Mouse (Mus musculus) gastrocnemius, postnatal 25 days (tissue): Measurements from ENCODE around the gene Cgref1. TPM values are rescaled to one million over a fixed set of nuclear protein-coding genes. Genes with fewer than 3 reads are reported as not detected.

Source experiments
- DNase-seq: peaks from one replicate; pipeline ENCODE4 v3.0.0; 2022
- total RNA-seq, 2 experiments: library from RNA; stranded (reverse); gene quantifications; 1 replicate in 1 of 2; 2 replicates in 1 of 2; pipeline ENCODE4 v1.2.3; 2021

Gene Cgref1
- total RNA-seq, 2 experiments from 2014 or later, result 3.4 to 4.3 TPM

DNA sequence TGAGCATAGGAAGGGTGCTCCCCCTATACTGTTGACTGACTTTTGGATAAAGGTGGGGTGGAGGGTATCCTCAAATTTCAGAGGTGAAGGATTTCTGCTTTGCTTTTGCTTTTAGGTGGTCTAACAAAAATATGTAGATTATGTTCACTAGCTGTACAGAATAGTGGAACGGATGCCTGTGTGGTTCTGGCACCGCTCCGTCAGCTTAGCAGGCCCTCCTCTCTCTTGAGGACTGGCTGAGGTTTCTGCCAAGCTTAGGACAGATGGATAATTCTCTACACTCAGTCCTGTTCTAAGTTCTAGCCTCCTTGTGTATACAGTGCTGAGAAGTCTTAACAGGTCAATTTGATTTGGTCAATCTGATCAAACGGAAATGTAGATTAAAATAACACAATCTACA lies 5.1 kb upstream of the Cgref1 start:
- no peak for DNase-seq

DNA sequence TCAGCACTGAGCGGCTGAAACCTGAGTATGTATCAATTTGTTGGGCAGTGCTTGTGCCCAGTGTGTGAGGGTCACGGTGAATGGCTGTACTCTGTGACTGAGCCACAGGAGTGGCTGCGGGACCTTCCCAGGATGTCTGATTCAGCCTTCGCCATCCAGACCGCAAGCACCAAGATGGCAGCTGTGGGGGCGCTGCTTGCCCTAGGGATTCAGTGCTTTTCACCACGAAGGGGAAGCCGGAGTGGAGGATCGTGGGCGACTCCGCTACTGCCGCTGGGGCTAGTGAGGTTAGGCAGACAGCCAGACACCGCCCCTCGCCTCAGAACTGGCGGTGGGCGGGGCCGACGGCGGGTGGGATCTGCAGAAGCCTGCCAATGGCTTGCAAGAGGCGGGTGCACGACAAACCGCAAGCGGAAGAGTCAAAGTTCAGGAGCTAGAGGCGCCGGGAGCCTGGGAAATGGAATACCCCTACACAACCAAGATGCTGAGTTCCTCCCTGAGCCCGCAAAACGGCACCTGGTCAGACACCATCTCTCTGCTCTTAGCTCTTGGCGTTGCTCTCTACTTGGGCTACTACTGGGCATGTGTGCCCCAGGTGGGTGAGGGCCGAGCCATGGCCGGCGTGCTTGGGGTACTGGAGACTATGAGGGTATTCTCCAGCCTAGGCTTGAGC lies 4.4 kb upstream of the Cgref1 start:
- DNase-seq, result peak; percentile 92

DNA sequence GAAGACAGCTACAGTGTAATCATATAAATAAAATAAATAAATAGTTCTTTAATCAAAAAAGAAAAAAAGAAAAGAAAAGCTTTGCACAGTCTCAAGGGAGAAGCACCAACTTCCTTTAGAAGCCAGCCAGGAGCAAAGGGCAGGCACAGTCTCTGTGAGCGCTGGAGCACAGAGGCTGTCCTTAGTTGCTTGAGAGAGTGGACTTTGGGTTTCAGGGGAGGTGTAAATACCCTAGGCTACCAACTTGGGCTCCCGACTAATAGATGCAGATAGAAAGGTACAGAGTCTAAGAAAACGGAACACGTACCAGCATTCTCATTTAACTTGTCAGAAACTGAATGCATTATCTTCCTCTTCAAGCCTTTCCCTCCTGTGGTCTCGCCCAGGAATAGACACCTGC lies 3.2 kb upstream of the Cgref1 start:
- no peak for DNase-seq

DNA sequence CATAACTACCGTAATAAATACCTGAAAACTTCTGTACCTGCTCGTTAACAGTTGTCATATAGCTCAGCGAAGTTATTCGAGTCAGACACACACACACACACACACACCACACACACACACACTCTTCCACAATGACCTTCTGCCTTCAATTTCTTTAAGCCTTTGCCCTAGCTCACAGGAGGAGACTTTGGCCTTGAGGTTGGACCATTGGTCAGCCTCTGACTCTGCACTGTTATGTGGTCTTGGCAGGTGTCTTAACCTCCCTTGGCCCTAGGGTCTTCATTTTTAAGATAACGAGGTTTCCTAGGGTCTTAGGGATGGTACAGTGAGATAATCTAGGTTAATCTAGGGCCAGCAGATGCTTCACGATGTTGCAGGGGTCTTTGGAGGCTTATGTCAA lies 1.0 kb downstream of the Cgref1 start:
- DNase-seq, result no peak

DNA sequence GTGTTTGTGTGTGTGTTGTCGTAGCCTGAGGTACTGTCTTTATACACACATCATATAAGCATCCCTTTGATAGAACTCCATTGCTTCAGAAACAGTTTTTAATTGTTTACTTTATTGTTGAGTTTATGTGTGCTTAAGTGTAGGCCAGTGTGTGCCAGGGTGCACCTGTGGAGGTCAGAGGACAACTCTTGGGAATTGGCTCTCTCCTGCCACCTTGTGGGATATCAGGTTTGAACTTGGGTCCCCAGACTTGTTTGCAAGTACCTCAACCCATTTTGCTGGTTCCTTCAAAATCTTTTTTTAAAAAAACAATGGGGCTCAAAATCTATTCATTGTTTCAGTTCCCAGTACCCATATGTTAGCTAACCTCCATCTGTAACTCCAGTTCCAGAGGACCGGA lies 2.4 kb downstream of the Cgref1 start:
- DNase-seq, result no peak

DNA sequence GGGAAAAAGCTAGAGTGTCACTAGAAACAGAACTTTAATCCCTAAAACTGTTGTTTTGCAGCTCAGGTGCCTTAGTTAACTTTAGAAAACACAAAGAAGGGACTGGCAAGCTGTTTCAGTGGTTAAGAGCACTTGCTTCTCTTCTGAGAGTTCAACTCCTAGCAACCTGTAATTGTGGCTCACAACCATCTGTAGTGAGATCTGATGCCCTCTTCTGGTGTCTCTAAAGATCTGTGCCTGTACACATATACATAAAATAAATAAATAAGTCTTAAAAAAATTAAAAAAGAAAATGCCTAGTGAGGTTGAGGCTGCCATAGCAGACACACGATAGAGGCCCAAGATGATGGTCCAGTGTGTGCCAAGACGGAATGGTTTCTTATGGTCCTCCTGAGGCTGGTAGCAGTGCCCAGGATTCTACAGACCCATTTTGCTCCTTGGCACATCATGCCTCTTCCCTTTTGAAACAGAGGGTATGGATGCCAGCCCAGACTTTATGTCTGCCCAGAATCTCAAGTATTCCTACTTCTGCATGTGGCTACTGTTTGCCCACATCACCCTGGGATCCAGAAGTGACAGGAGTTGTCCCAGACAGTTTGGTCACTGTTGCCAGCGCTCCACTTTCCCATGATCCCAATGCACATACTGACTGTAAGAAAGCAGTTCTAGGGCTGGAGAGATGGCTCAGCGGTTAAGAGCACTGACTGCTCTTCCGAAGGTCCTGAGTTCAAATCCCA lies 10.5 kb downstream of the Cgref1 start:
- DNase-seq, result no peak

DNA sequence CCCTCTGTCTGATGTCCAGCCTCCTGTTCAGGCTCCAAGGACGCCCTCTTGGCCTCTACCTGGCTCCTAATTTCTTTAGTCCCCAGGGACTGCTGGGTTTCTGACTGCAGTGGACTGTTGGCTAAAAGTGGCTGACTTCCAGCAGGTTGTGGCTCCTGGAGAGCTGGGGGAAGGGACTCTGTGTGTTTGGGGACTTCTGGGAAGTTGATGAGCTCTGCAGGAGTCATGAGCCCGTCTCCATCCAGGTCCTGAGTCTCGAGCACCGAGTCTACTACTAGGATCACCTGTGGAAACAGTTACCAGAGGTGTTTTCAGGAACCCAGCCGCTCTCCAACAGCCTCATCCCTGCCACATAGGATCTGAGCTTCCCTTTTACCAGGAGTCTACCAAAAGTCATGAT lies 11.7 kb downstream of the Cgref1 start:
- no peak for DNase-seq

DNA sequence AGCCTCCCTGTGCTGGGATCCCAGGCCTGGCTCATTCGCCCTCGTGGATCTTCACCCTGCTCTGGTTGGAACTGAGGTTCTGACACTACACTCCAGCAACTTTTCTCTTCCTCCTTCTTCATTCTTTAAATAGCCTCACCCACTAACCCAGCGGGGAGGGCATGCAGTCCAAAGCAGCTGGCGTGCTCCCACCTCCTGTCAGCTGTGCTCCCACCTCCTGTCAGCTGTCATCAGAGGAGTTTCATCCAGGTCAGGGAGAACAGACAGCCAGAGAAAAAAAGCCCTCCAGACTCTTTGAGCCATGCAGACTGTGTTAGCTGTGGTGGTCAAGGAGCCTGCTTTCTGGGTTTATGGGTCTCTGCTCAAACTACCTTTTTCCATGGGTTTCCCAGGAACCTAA lies 14.0 kb downstream of the Cgref1 start:
- DNase-seq, result no peak

DNA sequence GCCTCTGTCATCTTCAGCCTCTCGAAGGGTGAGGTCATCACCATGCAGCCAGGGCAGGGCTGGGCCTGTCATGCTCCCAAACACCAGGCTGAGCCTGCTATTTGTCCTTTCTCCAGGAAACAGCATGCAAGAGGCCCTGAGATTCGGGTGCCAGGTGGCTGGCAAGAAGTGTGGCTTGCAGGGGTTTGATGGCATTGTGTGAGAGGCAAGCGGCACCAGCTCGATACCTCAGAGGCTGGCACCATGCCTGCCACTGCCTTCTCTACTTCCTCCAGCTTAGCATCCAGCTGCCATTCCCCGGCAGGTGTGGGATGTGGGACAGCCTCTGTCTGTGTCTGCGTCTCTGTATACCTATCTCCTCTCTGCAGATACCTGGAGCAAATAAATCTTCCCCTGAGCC lies 14.5 kb downstream of the Cgref1 start:
- no peak for DNase-seq

DNA sequence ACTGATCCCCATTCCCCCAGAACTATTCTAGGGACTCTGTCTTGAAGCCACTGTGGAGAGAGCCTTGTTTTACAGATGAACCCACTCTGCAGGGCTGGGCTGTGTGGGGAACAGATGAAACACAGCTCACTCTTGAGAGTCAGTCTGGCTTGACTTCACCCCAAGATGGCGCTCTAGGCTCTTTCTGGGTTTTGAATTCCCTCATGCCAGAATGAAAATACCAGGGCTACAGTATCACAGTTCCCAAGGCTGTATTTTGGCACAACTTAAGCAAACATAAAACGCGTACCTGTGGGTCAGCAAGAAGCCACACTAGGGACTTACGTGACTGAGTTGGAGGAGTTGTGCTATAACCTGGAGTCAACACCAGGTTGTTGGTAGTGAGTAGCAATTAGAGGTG lies 15.3 kb downstream of the Cgref1 start:
- DNase-seq, result peak; percentile 56

DNA sequence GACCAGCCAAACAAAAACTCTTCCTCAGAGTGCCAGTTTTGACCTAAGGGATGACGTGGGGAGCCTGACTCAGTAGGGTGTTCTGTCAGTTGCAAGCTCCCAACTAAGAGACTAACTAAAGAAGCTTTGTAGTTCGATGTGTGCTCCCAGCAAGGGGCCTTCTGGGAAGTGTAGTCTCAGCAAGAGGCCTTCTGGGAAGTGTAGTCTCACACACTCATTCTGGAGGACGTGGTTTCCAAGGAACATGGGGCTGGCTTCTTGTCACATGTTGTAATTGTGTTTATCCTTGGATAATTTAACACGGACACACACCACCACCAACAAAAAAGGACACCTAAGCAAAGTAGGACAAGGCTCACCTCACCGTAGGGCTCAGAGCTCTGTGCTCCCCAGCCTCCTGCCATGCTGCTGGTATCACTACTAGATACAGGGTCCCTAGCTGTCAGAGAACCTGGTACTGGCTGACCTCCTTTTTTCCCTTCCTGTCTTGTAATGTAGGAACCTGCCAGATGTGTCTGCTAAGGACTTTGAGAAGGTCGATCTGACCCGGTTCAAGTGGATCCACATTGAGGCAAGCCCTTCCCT lies 17.4 kb downstream of the Cgref1 start:
- no peak for DNase-seq

DNA sequence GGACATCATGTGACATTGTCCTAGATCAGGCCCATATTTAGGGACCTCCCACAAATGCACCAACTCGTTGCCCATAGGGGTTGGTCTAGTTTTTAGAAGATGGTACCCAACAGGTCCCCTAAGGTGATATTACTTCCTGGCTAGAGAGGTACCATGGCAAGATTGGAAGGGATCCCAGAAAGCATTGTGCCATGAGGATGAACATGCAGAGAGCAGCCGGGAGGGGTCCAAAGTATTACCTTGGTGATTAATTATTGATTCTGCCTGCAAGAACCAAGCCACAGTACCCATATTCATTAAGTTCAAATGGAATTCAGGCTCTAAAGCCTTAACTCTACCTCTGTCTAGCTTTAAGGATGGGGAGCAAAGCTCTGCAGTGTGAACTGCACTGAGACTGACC lies 19.3 kb downstream of the Cgref1 start:
- DNase-seq, result no peak

DNA sequence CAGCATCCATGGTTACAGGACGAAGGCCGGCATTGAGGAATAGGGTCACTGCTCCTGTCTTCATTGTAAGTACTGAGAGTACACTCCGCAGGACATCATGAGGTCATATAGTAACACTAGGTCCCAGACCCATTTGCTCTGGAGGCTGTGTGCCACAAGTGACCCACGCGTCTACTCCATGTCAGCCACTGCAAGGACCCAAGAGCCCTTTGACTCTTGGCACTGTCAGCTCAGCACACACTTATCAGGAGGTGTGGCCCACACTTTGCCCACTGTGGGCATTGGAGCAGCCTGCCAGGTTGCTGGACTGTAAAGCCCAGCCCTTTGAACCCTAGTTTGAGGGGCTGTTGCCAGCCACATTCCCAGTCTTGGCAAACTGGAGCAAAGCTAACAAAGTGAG lies 20.2 kb downstream of the Cgref1 start:
- no peak for DNase-seq

DNA sequence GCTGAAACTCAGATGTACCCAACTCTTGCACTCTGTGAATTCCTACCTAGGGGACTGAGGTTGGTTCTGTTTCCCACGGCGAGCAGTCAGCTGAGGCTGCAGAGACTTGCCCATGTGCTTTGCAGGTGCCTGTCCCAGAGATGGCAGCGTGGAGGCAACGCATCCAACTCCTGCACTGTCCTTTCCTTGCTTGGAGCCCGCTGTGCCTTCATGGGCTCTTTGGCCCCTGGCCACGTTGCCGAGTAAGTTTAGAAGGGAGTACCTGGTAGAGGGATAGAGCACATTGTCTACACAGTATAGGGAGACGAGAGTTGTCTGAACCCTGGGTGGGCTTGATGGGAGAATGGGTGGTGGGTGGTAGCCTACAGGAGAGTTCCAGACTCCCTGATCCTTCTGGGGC lies 20.8 kb downstream of the Cgref1 start:
- no peak for DNase-seq

DNA sequence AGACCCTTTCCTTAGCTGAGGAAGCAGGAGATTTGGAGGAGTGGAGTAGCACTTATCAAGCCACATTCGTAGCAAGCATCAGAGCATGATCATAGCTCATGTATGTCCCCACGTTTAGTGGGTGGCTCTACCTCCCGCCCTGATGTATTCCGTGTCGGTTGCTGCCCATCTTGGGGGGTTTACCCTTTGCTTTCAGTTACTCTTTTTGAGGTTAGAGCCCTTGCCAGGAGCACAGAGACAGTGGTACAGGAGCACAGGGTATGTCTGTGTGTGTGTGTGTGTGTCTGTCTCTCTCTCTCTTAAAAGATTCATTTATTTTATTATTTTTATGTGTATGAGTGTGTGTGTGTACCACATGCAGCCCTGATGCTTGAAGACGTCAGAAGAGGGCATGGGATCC lies 22.3 kb downstream of the Cgref1 start:
- no peak for DNase-seq

DNA sequence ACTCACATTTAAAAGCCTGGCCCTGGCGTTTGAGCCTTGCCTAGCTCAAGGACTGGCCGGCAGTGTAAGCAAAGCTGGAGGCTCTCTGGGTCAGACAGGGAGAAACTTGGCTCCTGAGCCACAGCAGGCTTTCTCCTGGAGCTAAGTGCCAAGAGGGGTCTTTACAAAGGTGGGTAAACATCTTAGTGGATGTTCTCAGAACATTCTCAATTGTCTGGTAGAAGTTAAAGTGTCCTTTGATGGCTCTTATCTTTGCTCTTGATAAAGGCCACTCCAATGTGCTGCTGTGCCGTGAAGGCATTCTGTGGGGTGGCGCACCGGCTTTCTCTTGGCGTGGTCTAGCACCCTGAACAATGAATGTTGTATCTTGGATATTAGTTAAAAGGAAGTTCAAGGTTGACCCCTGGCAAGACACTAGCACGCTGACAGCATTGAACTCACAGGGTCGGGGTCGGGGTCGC lies 22.8 kb downstream of the Cgref1 start:
- no peak for DNase-seq

DNA sequence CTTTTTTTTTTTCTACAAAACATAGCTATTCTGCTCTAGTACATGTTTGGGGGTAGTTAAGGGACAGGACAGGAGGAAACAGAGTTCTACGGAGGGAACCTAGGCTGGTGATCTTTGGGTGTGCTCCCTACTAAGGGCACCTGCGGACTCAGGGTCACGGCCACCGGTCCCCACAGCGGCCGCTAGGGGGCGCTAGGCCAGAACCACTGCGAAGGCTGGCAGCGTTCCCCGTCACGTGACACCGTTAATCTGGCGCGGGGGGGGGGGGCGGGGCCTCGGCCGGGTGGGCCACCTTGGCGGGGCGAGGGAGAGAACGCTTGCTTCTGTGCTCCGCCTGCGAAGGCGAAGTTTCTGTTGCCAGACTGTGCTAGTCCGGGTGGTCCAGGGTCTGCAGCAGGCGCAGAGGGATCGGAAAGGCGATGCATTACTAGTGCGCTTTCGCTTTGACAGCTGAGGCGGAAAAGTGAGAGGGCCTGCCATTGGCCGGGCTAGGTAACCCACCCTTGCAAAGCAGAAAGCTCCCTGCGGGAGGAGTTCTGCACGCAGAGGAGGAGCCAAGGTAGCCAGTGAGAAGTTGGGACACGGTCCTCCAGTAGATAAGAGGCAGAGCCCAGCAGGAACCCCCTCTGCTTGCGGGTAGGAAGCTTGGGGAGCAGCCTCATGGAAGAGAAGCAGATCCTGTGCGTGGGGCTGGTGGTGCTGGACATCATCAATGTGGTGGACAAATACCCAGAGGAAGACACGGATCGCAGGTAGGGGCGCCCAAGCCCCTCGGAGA lies 23.9 kb downstream of the Cgref1 start, which contains the start of gene Khk:
Gene Khk (plus strand): TSS at position 176 of the 778 bp plus-strand sequence.
- DNase-seq, result peak; percentile 83

DNA sequence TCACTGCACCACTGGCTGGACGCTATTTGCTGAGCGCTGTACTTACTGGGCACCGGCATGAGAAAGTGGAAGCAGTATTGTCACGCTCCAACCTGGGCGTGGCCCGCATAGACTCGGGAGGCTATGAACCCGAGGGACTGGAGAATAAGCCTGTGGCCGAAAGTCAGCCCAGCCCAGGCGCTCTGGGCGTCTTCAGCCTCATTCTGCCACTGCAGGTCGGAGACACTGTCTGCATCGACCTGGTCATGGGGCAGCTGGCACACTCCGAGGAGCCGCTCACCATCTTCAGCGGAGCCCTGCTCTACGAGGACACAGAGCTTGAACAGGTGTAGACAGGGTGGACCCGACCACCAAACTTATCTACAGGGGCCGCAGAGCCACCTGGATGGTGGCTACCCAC lies 24.8 kb downstream of the Cgref1 start:
- no peak for DNase-seq

DNA sequence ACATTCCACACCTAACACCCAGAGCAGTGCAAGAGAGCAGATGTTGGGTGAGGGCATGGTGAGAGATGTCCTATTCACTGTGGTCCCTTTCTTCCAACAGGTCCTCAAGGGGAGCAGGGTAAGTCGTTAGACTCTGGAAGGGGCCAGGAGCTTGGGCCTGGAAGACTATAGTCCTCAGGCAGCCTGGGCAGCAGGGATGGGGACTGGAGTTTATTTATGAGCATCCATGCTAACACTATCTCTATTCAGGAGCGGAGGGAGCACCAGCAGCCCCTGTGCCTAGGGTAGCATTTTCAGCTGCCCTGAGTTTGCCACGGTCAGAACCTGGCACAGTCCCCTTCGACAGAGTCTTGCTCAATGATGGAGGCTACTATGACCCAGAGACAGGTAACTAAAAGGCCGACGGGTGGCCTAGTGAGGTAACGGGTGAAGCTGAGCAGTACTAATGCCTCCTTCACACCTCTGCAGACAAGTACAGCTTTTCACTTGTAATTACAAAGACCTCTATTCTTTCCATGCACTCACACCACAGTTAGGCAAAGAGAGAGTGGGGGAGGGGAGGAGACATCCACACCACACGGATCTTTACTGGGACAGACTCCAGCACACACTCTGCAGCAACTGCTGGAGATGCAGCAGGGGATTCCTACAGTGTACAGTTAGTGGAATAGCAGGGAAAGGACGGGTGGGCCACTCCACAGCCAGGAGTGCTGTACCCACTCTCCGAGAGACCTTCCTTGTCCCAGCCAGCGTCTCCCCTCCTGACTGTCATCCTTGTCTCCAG lies 25.4 kb downstream of the Cgref1 start:
- DNase-seq, result no peak

DNA sequence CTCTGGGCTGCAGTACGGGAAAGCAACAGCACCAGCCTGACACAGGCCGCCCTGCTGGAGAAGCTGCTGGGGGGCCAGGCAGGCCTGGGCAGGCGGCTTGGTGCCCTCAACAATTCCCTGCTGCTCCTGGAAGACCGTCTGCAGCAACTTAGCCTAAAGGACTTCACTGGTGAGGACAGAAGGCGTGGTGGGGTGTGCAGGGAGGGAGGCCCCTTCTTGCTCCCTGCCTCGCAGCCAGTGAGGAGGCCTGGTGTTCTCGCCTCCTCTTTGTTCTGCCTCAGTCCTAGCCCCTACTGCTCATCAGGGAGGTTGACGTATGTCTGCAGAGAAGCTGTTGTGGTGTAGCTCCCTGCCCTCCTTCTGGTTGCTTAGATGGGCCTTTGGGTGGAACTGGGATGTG lies 26.7 kb downstream of the Cgref1 start:
- no peak for DNase-seq

DNA sequence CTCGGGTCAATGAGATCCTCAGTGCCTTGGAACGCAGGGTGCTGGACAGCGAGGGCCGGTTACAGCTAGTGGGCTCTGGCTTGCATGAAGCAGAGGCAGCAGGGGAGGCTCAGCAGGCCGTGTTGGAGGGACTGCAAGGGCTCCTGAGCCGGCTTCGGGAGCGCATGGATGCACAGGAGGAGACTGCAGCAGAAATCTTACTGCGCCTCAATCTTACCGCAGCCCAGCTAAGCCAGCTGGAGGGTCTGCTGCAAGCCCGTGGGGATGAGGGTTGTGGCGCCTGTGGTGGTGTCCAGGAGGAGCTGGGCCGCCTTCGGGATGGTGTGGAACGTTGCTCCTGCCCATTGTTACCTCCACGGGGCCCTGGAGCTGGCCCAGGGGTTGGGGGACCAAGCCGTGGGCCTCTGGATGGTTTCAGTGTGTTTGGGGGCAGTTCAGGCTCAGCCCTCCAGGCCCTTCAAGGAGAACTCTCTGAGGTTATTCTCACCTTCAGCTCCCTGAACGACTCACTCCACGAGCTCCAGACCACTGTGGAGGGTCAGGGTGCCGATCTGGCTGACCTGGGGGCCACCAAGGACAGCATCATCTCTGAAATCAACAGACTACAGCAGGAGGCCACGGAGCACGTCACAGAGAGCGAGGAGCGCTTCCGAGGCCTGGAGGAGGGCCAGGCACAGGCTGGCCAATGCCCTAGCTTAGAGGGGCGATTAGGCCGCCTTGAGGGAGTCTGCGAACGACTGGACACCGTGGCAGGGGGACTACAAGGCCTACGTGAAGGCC lies 27.3 kb downstream of the Cgref1 start:
- DNase-seq, result no peak
